Mouse (Mus musculus): ENCODE data around the gene Pde10a.

The Pde10a gene

GRCm38 (mm10) chr17:8581579-8581978 lies 56.4 kb downstream of the Pde10a start:
- DNase-seq, result no peak

GRCm38 (mm10) chr17:8592427-8593277 lies 67.5 kb downstream of the Pde10a start:
- DNase-seq, result peak; percentile 56 to 73

- DNase-seq, result peak in 1 of 2 experiments; percentile 62
Observed at GRCm38 (mm10) chr17:8597790-8598189, 72.6 kb downstream of the Pde10a start.

GRCm38 (mm10) chr17:8602976-8603375 lies 77.8 kb downstream of the Pde10a start:
- DNase-seq, result no peak

- no peak for DNase-seq
Observed at GRCm38 (mm10) chr17:8605921-8606320, 80.7 kb downstream of the Pde10a start.

GRCm38 (mm10) chr17:8606695-8607094 lies 81.5 kb downstream of the Pde10a start:
- DNase-seq, result no peak

GRCm38 (mm10) chr17:8611916-8612315 lies 86.7 kb downstream of the Pde10a start:
- DNase-seq, result no peak

- DNase-seq, result peak; percentile 57 to 79
Observed at GRCm38 (mm10) chr17:8613882-8614551, 88.8 kb downstream of the Pde10a start.

GRCm38 (mm10) chr17:8620346-8620745 lies 95.2 kb downstream of the Pde10a start:
- DNase-seq, result peak in 1 of 2 experiments; percentile 6

- no peak for DNase-seq
Observed at GRCm38 (mm10) chr17:8621105-8621504, 95.9 kb downstream of the Pde10a start.

GRCm38 (mm10) chr17:8621906-8622305 lies 96.7 kb downstream of the Pde10a start:
- no peak for DNase-seq

GRCm38 (mm10) chr17:8626421-8626820 lies 101.2 kb downstream of the Pde10a start:
- no peak for DNase-seq

- DNase-seq, result no peak
Observed at GRCm38 (mm10) chr17:8631701-8632100, 106.5 kb downstream of the Pde10a start.

GRCm38 (mm10) chr17:8633596-8633995 lies 108.4 kb downstream of the Pde10a start:
- DNase-seq, result no peak

- DNase-seq, result no peak
Observed at GRCm38 (mm10) chr17:8634476-8634875, 109.3 kb downstream of the Pde10a start.

- DNase-seq, result no peak
Observed at GRCm38 (mm10) chr17:8636231-8636630, 111.1 kb downstream of the Pde10a start.

GRCm38 (mm10) chr17:8636691-8637090 lies 111.5 kb downstream of the Pde10a start:
- DNase-seq, result no peak

- DNase-seq, result no peak
Observed at GRCm38 (mm10) chr17:8637181-8637580, 112.0 kb downstream of the Pde10a start.

- DNase-seq, result no peak
Observed at GRCm38 (mm10) chr17:8639703-8640380, 114.7 kb downstream of the Pde10a start.

- no peak for DNase-seq
Observed at GRCm38 (mm10) chr17:8640741-8641480, 115.7 kb downstream of the Pde10a start.

- DNase-seq, result no peak
Observed at GRCm38 (mm10) chr17:8641491-8641890, 116.3 kb downstream of the Pde10a start.

GRCm38 (mm10) chr17:8642356-8642755 lies 117.2 kb downstream of the Pde10a start:
- no peak for DNase-seq

- DNase-seq, result no peak
Observed at GRCm38 (mm10) chr17:8647372-8647871, 122.2 kb downstream of the Pde10a start.
